8 mouse cellular contexts compared by ENCODE assay signal in genomic region chr8:127440161-127440833, GRCm38 (mm10).
A peak's percentile ranks its signal among the peaks of the same experiment; 100 is the strongest.
DNase-seq lines count a peak whose midpoint lies in the region; ATAC-seq and TF ChIP-seq lines count a peak whose summit lies in the region.

No protein-coding gene starts in this region.

- H3K27me3 ChIP-seq in intestine, embryonic 16.5 days (replicated peaks; ENCODE audit: control insufficient read depth, insufficient read depth, low read length) = no peaks in the 10 kb centered on the region
- no peaks in the 10 kb centered on the region for H3K27me3 ChIP-seq in liver, embryonic 15.5 days

- H3K9ac ChIP-seq in intestine, embryonic 16.5 days (ENCODE audit: low read depth, low read length) = peak overlapping the region; percentile 61
- no peak overlapping the region for H3K9ac ChIP-seq in liver, embryonic 15.5 days

- H3K9me3 ChIP-seq in intestine, embryonic 16.5 days (ENCODE audit: control insufficient read depth, low read length) = no peaks in the 10 kb centered on the region
- no peaks in the 10 kb centered on the region for H3K9me3 ChIP-seq in liver, embryonic 15.5 days (replicated peaks)

- ATAC-seq in intestine, embryonic 16.5 days = peak; percentile 31
- ATAC-seq in liver, embryonic 15.5 days (ENCODE audit: insufficient read depth) = no peak

- peak overlapping the region; percentile 96 for H3K27ac ChIP-seq in intestine, embryonic 16.5 days (ENCODE audit: low read length)
- H3K27ac ChIP-seq in liver, embryonic 15.5 days (replicated peaks) = peak overlapping the region; percentile 77; the same call in 1 of the 2 replicates

- peak overlapping the region; percentile 46 for H3K4me2 ChIP-seq in intestine, embryonic 16.5 days (ENCODE audit: low read depth, low read length)
- peak overlapping the region; percentile 40 for H3K4me2 ChIP-seq in liver, embryonic 15.5 days

- peak overlapping the region; percentile 43 for H3K4me3 ChIP-seq in intestine, embryonic 16.5 days (ENCODE audit: low read length)
- peak overlapping the region; percentile 40 for H3K4me3 ChIP-seq in liver, embryonic 15.5 days (replicated peaks)

- H3K4me1 ChIP-seq in intestine, embryonic 16.5 days (ENCODE audit: control insufficient read depth, insufficient read depth, low read length) = peaks cover 17% of the 10 kb centered on the region
- peaks cover 8% of the 10 kb centered on the region; the same call in 1 of the 2 replicates for H3K4me1 ChIP-seq in liver, embryonic 15.5 days (replicated peaks)

- no peaks in the 10 kb centered on the region for H3K36me3 ChIP-seq in intestine, embryonic 16.5 days (ENCODE audit: control insufficient read depth, insufficient read depth, low read length)
- H3K36me3 ChIP-seq in liver, embryonic 15.5 days (replicated peaks) = no peaks in the 10 kb centered on the region

- DNase-seq in left cerebral cortex, adult 18-20 months (ENCODE audit: low spot score in 2 of 2) = peak; percentile 12 to 29
- DNase-seq in left cerebral cortex, adult 11 months (ENCODE audit: low spot score) = no peak
- DNase-seq in brain, embryonic 14.5 days (ENCODE audit: low read depth) = peak; percentile 24
- DNase-seq in layer of hippocampus, adult 11-12 months (ENCODE audit: low spot score) = no peak
- no peak for DNase-seq in thymus, adult 18-20 months
- DNase-seq in urinary bladder, postnatal 36 days (ENCODE audit: low spot score in 2 of 2) = no peak

- no peak for TF ChIP-seq CTCF in brain, embryonic 14.5 days (IDR thresholded peaks at IDR 0.05; ENCODE audit: borderline replicate concordance, extremely low read depth, insufficient read depth, insufficient read length)

- TF ChIP-seq POLR2A in brain, embryonic 14.5 days (IDR thresholded peaks at IDR 0.05; ENCODE audit: borderline replicate concordance, extremely low read depth, insufficient read depth, insufficient read length, poor library complexity, severe bottlenecking) = no peak

- WGBS in intestine, embryonic 16.5 days = 65% methylated on average over 9 of the region's 9 CpGs
- WGBS in liver, embryonic 15.5 days (ENCODE audit: insufficient replicate concordance) = 63% methylated on average over 9 of the region's 9 CpGs

Comparison
In these comparisons a context has a peak if more than half of its experiments do, and no peak if none do; other contexts are left out.
1. DNase-seq: peak in left cerebral cortex, adult 18-20 months (2 of 2) and brain, embryonic 14.5 days (single experiment); none in left cerebral cortex, adult 11 months (single experiment), layer of hippocampus, adult 11-12 months (single experiment), thymus, adult 18-20 months (0 of 2) and urinary bladder, postnatal 36 days (0 of 2).